Mouse (Mus musculus): ENCODE measurements around the gene Dnah12. TPM values are rescaled to one million over a fixed set of nuclear protein-coding genes. Genes with fewer than 3 reads are reported as not detected.
"Not testable (repeated sequence)": the region's sequence is repeated elsewhere in the genome, so short reads cannot be mapped to it uniquely, and the experiment has no call there.

Gene Dnah12
- polyA plus RNA-seq, 1 experiment from 2014 or later = 0.28 TPM

DNA sequence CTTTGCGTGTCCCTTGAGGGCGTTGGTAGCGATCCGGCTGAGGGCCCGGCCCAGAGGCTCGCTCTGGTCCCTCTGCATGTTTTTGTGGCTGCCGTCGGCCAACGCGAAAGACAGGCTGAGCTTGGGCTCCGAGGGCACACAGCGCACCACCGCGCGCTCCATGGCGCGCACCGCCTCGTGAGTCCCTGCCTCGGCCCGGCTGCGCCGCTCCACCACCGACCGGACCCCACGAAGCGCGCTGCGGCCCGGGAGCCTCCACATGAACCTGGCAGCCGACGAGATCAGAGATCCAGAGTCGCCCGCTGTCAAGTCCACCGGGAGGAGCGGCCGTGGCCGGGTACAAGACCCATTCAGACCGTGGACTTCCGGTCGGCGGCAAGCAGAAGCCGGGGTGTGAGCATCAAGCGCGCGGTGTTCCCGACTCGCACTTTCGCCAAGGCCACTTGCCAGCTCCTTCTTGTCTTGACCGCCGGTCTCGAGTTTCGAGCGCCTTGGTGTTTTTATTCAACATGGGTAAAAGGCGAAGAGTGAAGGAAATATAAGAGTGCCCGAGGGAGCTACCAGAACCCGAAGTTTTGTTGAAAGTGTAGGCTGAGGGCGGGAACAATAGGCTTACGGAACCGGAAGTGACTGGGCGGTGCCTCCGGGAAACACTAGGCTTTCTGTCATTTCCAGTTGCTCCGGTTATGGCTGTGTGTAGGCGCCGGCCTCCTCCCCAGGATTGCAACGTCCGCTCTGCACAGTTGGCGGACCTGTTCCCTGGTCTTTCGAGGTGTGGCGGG, 23.6 kb upstream of the Dnah12 start, which contains the start of gene Pde12:
Pde12 (minus strand) TSS at position 592 of the 782 bp plus-strand sequence.
- peak; percentile 96 for ATAC-seq (replicated peaks)
- Histone ChIP-seq H3K36me3 (replicated peaks) (peaks cover 9% of the 10 kb centered on the region; the same call in 1 of the 2 replicates), H3K27ac (peak within 1 kb of the TSS; percentile 91), H3K9me3 (no peaks in the 10 kb centered on the region), H3K4me2 (peak within 1 kb of the TSS; percentile 98), H3K4me3 (peak within 1 kb of the TSS; percentile 95), H3K4me1 (peaks cover 32% of the 10 kb centered on the region), H3K9ac (peak within 1 kb of the TSS; percentile 92), H3K27me3 (replicated peaks) (no peaks in the 10 kb centered on the region; the same call in 1 of the 2 replicates)
- WGBS = under 1% methylated on average over 70 of the region's 70 CpGs

DNA sequence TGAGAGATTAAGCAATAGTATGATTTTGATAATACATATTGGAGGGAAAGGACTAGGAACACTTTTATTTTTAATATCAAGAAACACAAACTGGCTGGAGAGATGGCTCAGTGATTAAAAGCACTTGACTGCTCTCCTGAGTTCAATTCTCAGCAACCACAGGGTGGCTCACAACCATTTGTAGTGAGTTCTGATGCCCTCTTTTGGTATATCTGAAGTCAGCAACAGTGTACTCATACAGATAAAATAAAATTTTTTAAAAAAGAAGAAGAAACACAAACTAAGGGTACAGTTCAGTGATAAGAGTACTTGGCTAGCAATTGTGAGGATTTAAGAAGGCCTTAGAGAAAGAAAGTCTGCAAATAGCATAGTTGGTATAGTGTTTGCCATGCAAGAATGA, 22.1 kb upstream of the Dnah12 start:
- Histone ChIP-seq H3K4me1 (peaks cover 29% of the 10 kb centered on the region), H3K9me3 (no peaks in the 10 kb centered on the region), H3K4me3 (no peak overlapping the region), H3K36me3 (replicated peaks) (peaks cover under 1% of the 10 kb centered on the region; the same call in 1 of the 2 replicates), H3K4me2 (no peak overlapping the region), H3K27ac (no peak overlapping the region), H3K9ac (no peak overlapping the region), H3K27me3 (replicated peaks) (no peaks in the 10 kb centered on the region; the same call in 1 of the 2 replicates)
- no peak for ATAC-seq (replicated peaks)

DNA sequence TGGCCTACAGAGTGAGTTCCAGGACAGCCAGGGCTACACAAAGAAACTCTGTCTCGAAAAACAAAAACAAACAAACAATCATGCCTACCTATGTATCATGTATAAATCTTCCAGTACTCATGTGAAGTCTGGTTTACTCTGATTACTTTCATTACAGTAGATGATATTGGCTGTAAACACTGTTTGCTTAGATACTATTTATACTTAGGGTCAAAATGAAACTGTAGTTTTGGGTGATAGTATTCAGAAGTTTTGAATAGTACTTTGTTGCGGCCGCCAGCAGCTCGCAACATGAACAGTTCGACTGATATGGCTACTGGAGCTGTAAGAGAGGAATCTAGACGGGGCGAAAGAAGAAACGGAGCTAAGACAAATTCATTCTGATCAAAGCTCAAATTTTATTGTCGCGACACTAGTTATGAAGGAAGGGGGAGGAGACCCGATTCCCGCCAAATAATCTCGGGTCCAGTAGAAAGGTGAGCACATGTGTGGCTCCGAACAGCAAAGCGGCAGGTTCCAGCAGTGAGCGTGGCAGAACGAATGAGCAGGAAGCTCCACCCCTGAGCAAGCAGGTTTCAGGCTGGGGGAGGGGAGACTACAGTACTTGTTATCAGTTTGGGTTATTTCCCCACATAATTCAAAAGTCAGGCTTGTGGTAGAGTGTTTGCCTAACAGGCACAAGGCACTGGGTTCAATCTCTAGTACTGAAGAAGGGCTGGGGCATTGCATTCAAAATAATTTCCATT, 21.0 kb upstream of the Dnah12 start:
- not testable (repeated sequence) for H3K36me3 ChIP-seq (replicated peaks); H3K9me3 ChIP-seq; ATAC-seq (replicated peaks); H3K9ac ChIP-seq; H3K4me3 ChIP-seq; H3K27me3 ChIP-seq (replicated peaks); H3K27ac ChIP-seq; H3K4me2 ChIP-seq
- WGBS = 75% methylated on average over 17 of the region's 17 CpGs
- peaks cover 20% of the 10 kb centered on the region for H3K4me1 ChIP-seq

DNA sequence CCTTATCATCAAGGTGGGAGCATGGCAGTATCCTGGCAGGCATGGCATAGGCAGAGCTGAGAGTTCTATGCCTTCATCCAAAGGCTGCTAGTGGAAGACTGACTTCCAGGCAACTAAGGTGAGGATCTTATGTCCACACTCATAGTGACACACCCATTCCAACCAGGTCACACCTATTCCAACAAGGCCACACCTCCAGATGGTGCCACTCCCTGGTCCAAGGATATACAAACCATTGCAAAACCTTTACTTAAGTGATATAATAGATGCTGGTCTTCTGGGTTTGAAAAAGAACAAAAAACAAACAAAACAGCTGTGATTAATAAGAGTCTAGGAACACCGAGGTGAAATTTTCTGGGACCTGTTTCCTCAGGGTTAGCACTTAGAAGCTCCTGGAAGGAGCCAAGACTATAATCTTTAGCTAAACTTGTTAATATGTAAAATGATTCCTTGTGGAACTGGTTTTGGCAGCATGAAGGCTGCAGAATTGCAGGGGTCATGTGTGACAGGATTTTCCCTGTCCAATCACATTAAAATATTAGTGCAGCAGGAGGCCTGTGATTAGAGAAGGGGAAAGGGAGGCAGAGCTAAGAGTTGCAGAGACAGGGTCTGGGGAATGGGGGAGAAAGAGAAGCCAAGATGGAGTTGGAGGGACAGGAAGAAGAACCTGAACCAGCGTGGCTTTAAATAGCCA, 18.5 kb upstream of the Dnah12 start:
- 94% methylated on average over 2 of the region's 2 CpGs for WGBS
- H3K4me2 ChIP-seq; H3K9ac ChIP-seq; H3K4me1 ChIP-seq; H3K9me3 ChIP-seq; ATAC-seq (replicated peaks); H3K27ac ChIP-seq; H3K4me3 ChIP-seq; H3K36me3 ChIP-seq (replicated peaks); H3K27me3 ChIP-seq (replicated peaks): not testable (repeated sequence)

DNA sequence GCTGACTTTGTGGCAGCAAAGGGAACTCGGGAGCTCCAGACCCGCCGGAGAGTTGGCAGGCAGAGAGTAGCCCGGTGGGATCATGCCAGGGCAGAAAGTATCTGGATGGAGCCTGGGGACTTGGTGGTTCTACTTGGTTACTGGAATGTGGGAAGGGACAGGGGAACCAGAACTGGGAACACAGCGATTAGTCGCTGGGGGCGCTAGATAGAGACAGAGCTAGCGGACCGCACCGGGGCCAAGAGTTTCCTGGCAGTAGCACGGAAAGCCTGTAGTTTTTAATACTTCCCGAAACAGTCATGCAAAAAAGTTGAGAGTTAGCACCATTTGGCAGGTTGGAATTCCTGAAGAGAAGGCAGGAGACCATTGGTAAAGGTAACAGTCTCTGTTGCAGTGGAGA, 17.7 kb upstream of the Dnah12 start:
- Histone ChIP-seq H3K27me3 (replicated peaks) (no peaks in the 10 kb centered on the region; the same call in 1 of the 2 replicates), H3K4me1 (peaks cover 4% of the 10 kb centered on the region), H3K27ac (no peak overlapping the region), H3K4me2 (no peak overlapping the region), H3K9ac (no peak overlapping the region), H3K9me3 (no peaks in the 10 kb centered on the region), H3K4me3 (no peak overlapping the region), H3K36me3 (replicated peaks) (no peaks in the 10 kb centered on the region)
- ATAC-seq (replicated peaks) = no peak
- 26% methylated on average over 12 of the region's 12 CpGs for WGBS

DNA sequence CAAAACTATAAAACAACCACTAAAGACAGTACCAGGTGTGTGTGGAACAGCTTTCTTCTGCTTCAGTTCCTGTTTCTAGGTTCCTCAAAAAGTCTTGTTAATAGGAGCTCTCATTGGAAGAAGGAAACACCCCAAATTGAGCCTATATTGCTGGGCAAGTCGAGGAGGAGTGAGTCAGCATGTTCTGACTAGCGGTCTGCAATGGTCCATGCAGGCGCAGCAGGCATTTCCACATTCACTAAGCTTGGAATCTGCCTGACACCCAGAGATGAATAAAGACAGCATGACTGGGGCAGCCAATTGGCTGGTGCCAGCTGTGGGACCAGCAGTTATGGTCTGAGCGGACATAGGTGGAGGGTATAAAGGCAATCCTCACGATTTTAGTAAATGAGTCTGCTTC, 17.3 kb upstream of the Dnah12 start:
- Histone ChIP-seq H3K4me2 (no peak overlapping the region), H3K9me3 (no peaks in the 10 kb centered on the region), H3K4me1 (no peaks in the 10 kb centered on the region), H3K36me3 (replicated peaks) (no peaks in the 10 kb centered on the region), H3K27me3 (replicated peaks) (no peaks in the 10 kb centered on the region; the same call in 1 of the 2 replicates), H3K9ac (no peak overlapping the region), H3K27ac (no peak overlapping the region), H3K4me3 (no peak overlapping the region)
- 76% methylated on average over 5 of the region's 5 CpGs for WGBS
- ATAC-seq (replicated peaks) = no peak

DNA sequence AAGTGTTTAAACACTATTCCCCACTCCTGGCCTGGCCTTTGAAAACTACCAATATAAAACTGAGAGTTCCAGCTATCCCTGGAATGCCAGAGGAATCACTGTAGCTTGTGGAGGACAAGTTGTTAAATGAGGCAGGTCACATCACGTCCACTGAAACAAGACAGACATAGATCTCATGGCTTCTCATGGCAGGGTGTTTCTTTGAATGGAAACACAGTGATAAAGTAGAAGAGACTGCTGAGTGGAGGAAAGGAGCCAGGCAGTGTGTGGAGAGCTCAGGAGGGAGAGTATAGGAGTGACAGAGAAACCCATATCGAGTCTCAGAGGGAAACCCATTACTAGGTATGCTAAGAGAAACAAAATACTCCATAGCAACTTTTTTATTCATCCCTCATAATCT, 2.3 kb upstream of the Dnah12 start:
- Histone ChIP-seq H3K4me2 (no peak overlapping the region), H3K4me3 (no peak overlapping the region), H3K27ac (no peak overlapping the region), H3K27me3 (replicated peaks) (no peaks in the 10 kb centered on the region), H3K36me3 (replicated peaks) (no peaks in the 10 kb centered on the region), H3K4me1 (no peaks in the 10 kb centered on the region), H3K9ac (no peak overlapping the region), H3K9me3 (no peaks in the 10 kb centered on the region)
- ATAC-seq (replicated peaks) = no peak
- WGBS = 72% methylated on average over 2 of the region's 2 CpGs

DNA sequence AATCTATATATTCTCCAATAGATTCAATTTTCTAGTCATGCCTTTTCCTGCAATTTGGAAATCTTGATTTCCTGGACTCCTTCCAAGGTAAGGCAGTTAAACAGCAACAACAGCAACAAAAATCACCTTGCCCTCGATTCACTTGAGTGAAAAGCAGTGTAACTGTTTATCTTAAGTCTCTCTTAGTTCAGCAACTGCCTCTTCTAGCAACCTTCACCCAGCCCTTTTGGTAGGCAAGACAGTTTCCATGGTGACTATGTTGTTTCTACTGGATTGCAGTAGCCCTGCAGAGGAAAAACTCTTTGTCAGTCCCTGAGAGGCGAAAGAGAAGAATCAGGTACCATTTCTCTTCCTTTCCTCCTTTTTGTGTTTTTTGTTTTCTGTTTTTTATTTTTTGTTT, 1.7 kb upstream of the Dnah12 start:
- WGBS = 51% methylated on average over 2 of the region's 2 CpGs

DNA sequence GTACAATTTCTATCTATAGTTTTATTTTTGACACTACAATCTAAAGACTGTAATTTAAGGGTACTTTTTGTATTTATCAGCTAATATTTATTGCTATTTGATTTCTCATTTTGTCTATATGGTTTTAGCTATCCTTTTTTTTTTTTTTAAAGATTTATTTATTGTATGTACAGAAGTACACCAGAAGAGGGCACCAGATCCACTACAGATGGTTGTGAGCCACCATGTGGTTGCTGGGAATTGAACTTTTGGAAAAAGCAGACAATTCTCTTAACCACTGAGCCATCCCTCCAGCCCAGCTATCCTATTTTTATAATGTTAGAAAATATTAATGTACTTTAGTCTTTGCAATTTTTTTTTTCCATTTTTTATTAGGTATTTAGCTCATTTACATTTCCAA, 4.8 kb downstream of the Dnah12 start:
- no peaks in the 10 kb centered on the region for H3K4me1 ChIP-seq
- no peak overlapping the region for H3K27ac ChIP-seq
- no peaks in the 10 kb centered on the region for H3K27me3 ChIP-seq (replicated peaks)
- no peak overlapping the region for H3K4me3 ChIP-seq
- H3K9me3 ChIP-seq = no peaks in the 10 kb centered on the region
- no peaks in the 10 kb centered on the region for H3K36me3 ChIP-seq (replicated peaks)
- no peak for ATAC-seq (replicated peaks)
- no peak overlapping the region for H3K9ac ChIP-seq
- no peak overlapping the region for H3K4me2 ChIP-seq

More for the DNA sequence above, 1.7 kb upstream of the Dnah12 start:
- Histone ChIP-seq H3K4me2 (no peak overlapping the region), H3K9ac (no peak overlapping the region), H3K4me3 (no peak overlapping the region), H3K27ac (no peak overlapping the region), H3K36me3 (replicated peaks) (no peaks in the 10 kb centered on the region), H3K9me3 (no peaks in the 10 kb centered on the region), H3K27me3 (replicated peaks) (no peaks in the 10 kb centered on the region), H3K4me1 (no peaks in the 10 kb centered on the region)
- no peak for ATAC-seq (replicated peaks)

DNA sequence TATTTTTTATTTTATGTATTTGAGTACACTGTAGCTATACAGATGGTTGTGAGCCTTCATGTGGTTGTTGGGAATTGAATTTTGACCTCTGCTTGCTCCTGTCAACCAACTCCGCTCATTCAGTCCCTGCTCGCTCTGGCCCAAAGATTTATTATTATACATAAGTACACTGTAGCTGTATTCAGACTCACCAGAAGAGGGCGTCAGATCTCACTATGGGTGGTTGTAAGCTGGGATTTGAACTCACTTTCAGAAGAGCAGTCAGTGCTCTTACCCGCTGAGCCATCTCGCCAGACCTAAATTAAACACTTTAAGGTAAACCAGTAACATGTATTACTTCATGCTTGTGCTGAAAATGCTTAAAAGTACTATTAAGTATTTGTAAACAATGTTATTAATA, 12.2 kb downstream of the Dnah12 start:
- not testable (repeated sequence) for H3K9me3 ChIP-seq; H3K4me3 ChIP-seq; H3K4me1 ChIP-seq; H3K27ac ChIP-seq; H3K4me2 ChIP-seq; H3K36me3 ChIP-seq (replicated peaks); H3K9ac ChIP-seq; ATAC-seq (replicated peaks); H3K27me3 ChIP-seq (replicated peaks)
- 90% methylated on average over 5 of the region's 5 CpGs for WGBS

DNA sequence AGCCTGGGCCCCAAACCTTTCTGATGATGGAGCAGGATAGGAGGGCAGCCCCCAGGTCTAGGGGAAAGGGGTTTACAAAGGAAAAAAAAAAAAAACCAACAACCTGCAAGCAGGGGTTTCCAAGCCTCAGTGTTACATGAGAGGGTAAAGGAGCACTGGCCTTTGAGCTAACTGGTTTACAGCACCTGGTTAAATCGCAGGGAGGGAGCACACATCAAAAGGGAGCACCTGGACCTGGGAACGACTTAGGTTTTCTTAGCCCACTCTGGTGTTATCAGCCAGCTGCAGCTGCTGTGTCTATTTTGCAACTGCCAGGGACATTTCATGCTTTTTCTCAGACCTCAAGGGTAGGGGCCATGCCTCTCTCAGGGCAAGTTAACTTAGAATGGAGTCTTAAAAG, 26.6 kb downstream of the Dnah12 start:
- 68% methylated on average over 2 of the region's 2 CpGs for WGBS
- not testable (repeated sequence) for H3K36me3 ChIP-seq (replicated peaks); H3K27ac ChIP-seq; H3K4me2 ChIP-seq; H3K9me3 ChIP-seq; H3K9ac ChIP-seq; ATAC-seq (replicated peaks); H3K4me1 ChIP-seq; H3K4me3 ChIP-seq; H3K27me3 ChIP-seq (replicated peaks)

DNA sequence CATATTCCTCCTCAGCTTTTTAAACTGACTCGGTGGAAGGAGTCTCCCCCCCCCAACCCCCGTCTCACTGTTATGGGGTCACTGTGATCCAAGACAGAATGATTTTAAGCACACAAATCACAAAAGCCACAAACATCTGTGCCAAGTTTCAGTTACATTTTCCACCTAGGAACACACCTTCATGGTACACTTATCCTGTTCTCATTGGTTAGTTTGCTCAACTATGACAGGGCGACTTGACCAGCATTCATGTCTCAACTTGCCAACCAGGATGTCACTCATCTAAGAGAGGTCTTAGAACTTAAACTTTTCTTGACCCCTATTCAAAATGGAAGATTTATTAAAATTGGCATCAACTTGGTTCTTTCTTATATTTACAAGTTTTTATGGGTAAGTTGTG, 31.8 kb downstream of the Dnah12 start:
- no peak overlapping the region for H3K4me3 ChIP-seq
- no peak overlapping the region for H3K9ac ChIP-seq
- no peaks in the 10 kb centered on the region for H3K4me1 ChIP-seq
- H3K4me2 ChIP-seq = no peak overlapping the region
- no peak for ATAC-seq (replicated peaks)
- no peak overlapping the region for H3K27ac ChIP-seq
- H3K36me3 ChIP-seq (replicated peaks) = no peaks in the 10 kb centered on the region
- no peaks in the 10 kb centered on the region for H3K9me3 ChIP-seq
- H3K27me3 ChIP-seq (replicated peaks) = no peaks in the 10 kb centered on the region
- WGBS = 91% methylated on average over 3 of the region's 3 CpGs
